9 mouse cellular contexts compared by ENCODE assay signal in genomic region chr4:33337999-33338398, GRCm38 (mm10). TPM values are rescaled to one million over a fixed set of nuclear protein-coding genes. Genes with fewer than 3 reads are reported as not detected.
DNase-seq lines count a peak whose midpoint lies in the region; ATAC-seq lines count a peak whose summit lies in the region.
"Had no signal": no experiment of that assay in that cellular context is flagged by ENCODE, and none has a peak within 500 bp of the region (broad histone marks: within the 10 kb centered on the region; RNA-seq: fewer than 3 reads in every experiment).

No protein-coding gene starts in this region.

- WGBS in forebrain, embryonic 13.5 days: 89% methylated on average over 1 of the region's 1 CpGs

- ATAC-seq in forebrain, embryonic 13.5 days: no peak
- ATAC-seq: midbrain, embryonic 16.5 days had no signal

- H3K4me1 ChIP-seq in forebrain, embryonic 13.5 days: no peaks in the 10 kb centered on the region

- H3K36me3 ChIP-seq in forebrain, embryonic 13.5 days (ENCODE audit: poor library complexity, severe bottlenecking): peaks cover 66% of the 10 kb centered on the region

- H3K9me3 ChIP-seq in forebrain, embryonic 13.5 days (replicated peaks): no peaks in the 10 kb centered on the region

- no peak overlapping the region for H3K4me3 ChIP-seq in forebrain, embryonic 13.5 days

- H3K27ac ChIP-seq in forebrain, embryonic 13.5 days: no peak overlapping the region

- H3K9ac ChIP-seq in forebrain, embryonic 13.5 days: no peak overlapping the region

- no peak overlapping the region for H3K4me2 ChIP-seq in forebrain, embryonic 13.5 days

- H3K27me3 ChIP-seq in forebrain, embryonic 13.5 days: no peaks in the 10 kb centered on the region

- peak; percentile 5 for DNase-seq in ovary, adult 18-20 months (ENCODE audit: low spot score)
- no peak for DNase-seq in ovary, postnatal 14 days (ENCODE audit: low spot score)
- peak; percentile 41 for DNase-seq in adrenal gland, postnatal 14 days
- DNase-seq in forelimb bud, embryonic 11.5 days (ENCODE audit: low read depth, low spot score): peak; percentile 9
- no peak for DNase-seq in layer of hippocampus, postnatal 25 days (ENCODE audit: extremely low spot score in 1 of 2, low spot score in 1 of 2)
- DNase-seq in layer of hippocampus, adult 18-20 months (ENCODE audit: low spot score in 2 of 2): no peak
- DNase-seq in thymus, adult 18-20 months: no peak

RNA-seq across cellular contexts. Expression of gene Rngtt, which starts 27.9 kb away (rescaled TPM):
- 29.7 and 31.4 TPM in 2 replicates for total RNA-seq in adrenal gland, postnatal 14 days (2021)
- 10 to 100 TPM; 25.3 to 27.2 TPM for total RNA-seq in layer of hippocampus, postnatal 25 days (2021)
- 10 to 100 TPM; 27.5 to 34.1 TPM for total RNA-seq in layer of hippocampus, adult 18-20 months (2021)
- 35.1 and 36.6 TPM in 2 replicates for polyA plus RNA-seq in forebrain, embryonic 13.5 days (2015; fragmentation: Nextera tagmentation; extraction: Ambion mirVana)

RNA-seq across cellular contexts. Expression of gene Pnrc1, which starts 48.0 kb away (rescaled TPM):
- 192 and 224 TPM in 2 replicates for total RNA-seq in adrenal gland, postnatal 14 days (2021)
- 100 to 1,000 TPM; 129 to 137 TPM for total RNA-seq in layer of hippocampus, postnatal 25 days (2021)
- total RNA-seq in layer of hippocampus, adult 18-20 months (2021): 100 to 1,000 TPM; 160 to 168 TPM
- 76.4 and 85.7 TPM in 2 replicates for polyA plus RNA-seq in forebrain, embryonic 13.5 days (2015; fragmentation: Nextera tagmentation; extraction: Ambion mirVana)

Comparison
In these comparisons a context has a peak if more than half of its experiments do, and no peak if none do; other contexts are left out.
1. DNase-seq: peak in ovary, adult 18-20 months (single experiment), adrenal gland, postnatal 14 days (single experiment) and forelimb bud, embryonic 11.5 days (single experiment); none in ovary, postnatal 14 days (single experiment), layer of hippocampus, postnatal 25 days (0 of 2), layer of hippocampus, adult 18-20 months (0 of 2) and thymus, adult 18-20 months (0 of 2).